Mouse (Mus musculus): ENCODE measurements around the gene Nqo2. TPM values are rescaled to one million over a fixed set of nuclear protein-coding genes. Genes with fewer than 3 reads are reported as not detected.

Nqo2 gene
- polyA plus RNA-seq, 1 experiment from 2014 or later, result 16.7 TPM

DNA sequence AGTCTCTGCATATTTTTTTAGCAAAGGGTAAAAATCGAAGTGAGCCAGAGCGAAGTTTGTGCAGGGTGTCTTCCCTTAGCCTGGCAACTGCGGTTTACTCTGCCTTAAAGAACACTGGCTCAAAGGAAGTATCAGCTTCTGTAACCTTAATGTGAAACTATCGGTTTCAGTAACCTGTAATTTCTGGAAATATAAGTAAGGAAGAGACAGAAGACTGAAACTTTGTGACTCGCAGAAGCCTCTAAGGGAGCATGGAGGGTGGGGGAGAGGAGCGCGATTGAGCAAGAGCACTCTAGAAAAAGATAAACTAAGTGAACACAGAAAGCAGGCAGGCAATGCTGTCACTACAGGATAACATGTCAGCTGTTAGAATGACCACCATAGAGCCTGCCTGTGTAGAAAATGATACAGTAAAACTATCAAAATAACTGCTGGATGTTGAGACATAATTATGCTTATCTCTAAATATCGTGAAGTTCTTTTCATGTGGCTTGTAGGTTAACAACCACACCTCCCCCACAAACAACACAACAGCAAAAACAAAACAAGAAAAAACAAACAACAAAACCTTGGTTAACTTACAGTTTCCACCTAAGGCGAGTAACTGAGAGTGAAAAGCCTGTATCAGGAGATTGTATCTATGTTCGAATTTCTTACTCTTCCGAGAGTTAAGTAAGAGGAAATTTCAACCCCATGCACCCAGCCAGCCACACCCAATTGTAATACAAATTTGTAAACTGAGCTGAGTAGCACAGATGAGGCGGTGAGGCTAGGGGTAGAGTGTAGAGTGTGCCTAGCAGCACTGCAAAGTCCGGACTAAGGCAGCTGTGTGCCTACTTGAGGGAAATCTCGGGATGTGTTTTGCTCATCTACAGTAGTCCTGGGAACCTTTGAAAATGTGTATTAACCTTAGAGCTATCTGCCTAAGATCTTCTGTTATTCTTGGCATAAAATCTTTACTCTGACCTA, 853 bp downstream of the Nqo2 start:
- no peaks in the 10 kb centered on the region for H3K36me3 ChIP-seq (ENCODE audit: control insufficient read depth, insufficient read depth, low read length)
- H3K9me3 ChIP-seq (ENCODE audit: control insufficient read depth, low read length), result no peaks in the 10 kb centered on the region
- H3K4me2 ChIP-seq (ENCODE audit: low read depth, low read length, severe bottlenecking), result peak overlapping the region; percentile 75
- H3K27ac ChIP-seq (ENCODE audit: low read depth, low read length), result no peak overlapping the region
- H3K4me1 ChIP-seq (replicated peaks; ENCODE audit: control insufficient read depth, insufficient read depth, low read length), result no peaks in the 10 kb centered on the region
- H3K27me3 ChIP-seq (ENCODE audit: control insufficient read depth, insufficient read depth, low read length), result no peaks in the 10 kb centered on the region
- peak overlapping the region; percentile 46 for H3K4me3 ChIP-seq (ENCODE audit: low read depth, low read length)
- no peak for DNase-seq (ENCODE audit: low spot score)
- H3K9ac ChIP-seq (ENCODE audit: low read length), result peak overlapping the region; percentile 68
- peak; percentile 31; the same call in 1 of the 2 replicates for ATAC-seq (replicated peaks; ENCODE audit: low FRiP score)
- WGBS, result 27% methylated on average over 14 of the region's 14 CpGs

DNA sequence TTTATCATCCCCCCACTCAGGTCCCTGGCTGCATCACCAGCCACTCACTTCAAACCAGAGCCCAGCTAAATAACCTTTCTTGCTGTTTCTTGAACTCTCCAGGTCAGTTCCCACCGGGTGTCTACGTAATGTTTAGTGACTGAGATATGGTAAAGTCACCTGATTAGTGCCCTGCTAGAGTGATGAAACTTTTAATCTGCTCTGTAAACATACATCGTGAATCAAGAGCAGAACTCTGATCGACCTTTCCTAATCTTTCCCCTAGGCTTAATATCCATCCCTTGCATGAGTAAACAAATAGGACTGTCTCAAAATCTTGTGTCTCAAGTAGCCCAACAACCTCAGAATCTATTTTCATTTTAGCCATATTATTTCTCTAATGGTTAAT, 1.5 kb downstream of the Nqo2 start:
- ATAC-seq (replicated peaks; ENCODE audit: low FRiP score) (no peak), DNase-seq (ENCODE audit: low spot score) (no peak)
- no peaks in the 10 kb centered on the region for H3K9me3 ChIP-seq (ENCODE audit: control insufficient read depth, low read length)
- H3K27me3 ChIP-seq (ENCODE audit: control insufficient read depth, insufficient read depth, low read length), result no peaks in the 10 kb centered on the region
- no peaks in the 10 kb centered on the region for H3K36me3 ChIP-seq (ENCODE audit: control insufficient read depth, insufficient read depth, low read length)
- no peak overlapping the region for H3K9ac ChIP-seq (ENCODE audit: low read length)
- no peak overlapping the region for H3K27ac ChIP-seq (ENCODE audit: low read depth, low read length)
- H3K4me3 ChIP-seq (ENCODE audit: low read depth, low read length), result no peak overlapping the region
- H3K4me2 ChIP-seq (ENCODE audit: low read depth, low read length, severe bottlenecking), result no peak overlapping the region
- WGBS, result 78% methylated on average over 4 of the region's 4 CpGs
- no peaks in the 10 kb centered on the region for H3K4me1 ChIP-seq (replicated peaks; ENCODE audit: control insufficient read depth, insufficient read depth, low read length)

DNA sequence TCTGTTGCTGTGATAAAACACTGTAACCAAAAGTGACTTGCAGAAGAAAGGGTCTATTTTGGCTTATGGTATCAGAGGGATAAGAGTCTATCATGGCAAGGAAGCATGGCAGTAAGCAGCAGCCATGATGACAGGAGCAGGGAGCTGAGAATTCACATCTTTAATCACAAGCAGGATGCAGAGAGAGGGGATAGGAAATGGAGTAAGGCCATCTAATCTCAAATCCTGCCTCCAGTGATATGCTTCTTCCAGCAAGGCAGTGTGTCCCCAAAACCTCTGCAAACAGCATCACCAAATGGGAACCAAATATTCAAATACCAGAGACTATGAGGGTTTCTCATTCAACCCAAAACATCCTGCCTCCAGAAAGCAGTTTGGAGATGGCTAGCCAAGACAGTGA, 2.1 kb downstream of the Nqo2 start:
- Histone ChIP-seq H3K36me3 (ENCODE audit: control insufficient read depth, insufficient read depth, low read length) (no peaks in the 10 kb centered on the region), H3K4me2 (ENCODE audit: low read depth, low read length, severe bottlenecking) (no peak overlapping the region), H3K27ac (ENCODE audit: low read depth, low read length) (no peak overlapping the region), H3K9me3 (ENCODE audit: control insufficient read depth, low read length) (no peaks in the 10 kb centered on the region), H3K4me3 (ENCODE audit: low read depth, low read length) (no peak overlapping the region), H3K4me1 (replicated peaks; ENCODE audit: control insufficient read depth, insufficient read depth, low read length) (no peaks in the 10 kb centered on the region), H3K9ac (ENCODE audit: low read length) (no peak overlapping the region), H3K27me3 (ENCODE audit: control insufficient read depth, insufficient read depth, low read length) (no peaks in the 10 kb centered on the region)
- ATAC-seq (replicated peaks; ENCODE audit: low FRiP score) (no peak), DNase-seq (ENCODE audit: low spot score) (no peak)

DNA sequence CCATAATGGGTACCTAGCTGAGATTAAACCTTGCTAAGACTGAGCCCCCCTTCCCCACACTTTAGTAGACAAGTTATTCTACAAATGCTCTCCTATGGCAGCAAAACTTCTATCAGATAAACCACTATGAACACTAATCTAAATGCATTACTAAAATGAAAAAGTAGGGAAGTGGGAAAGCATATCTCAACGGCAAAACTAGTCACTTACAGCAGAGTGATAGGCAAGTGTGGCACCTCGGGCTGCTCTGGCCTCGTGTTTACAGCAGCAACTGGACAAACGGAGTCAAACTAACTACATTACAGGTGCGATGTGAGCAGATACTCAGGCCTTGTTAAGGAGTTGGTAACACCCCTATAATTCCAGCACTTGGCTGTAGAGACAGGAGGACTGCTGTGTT, 25.1 kb downstream of the Nqo2 start:
- no peak for ATAC-seq (replicated peaks; ENCODE audit: low FRiP score)
- DNase-seq (ENCODE audit: low spot score), result no peak
- Histone ChIP-seq H3K27me3 (ENCODE audit: control insufficient read depth, insufficient read depth, low read length) (no peaks in the 10 kb centered on the region), H3K36me3 (ENCODE audit: control insufficient read depth, insufficient read depth, low read length) (no peaks in the 10 kb centered on the region), H3K9ac (ENCODE audit: low read length) (no peak overlapping the region), H3K4me2 (ENCODE audit: low read depth, low read length, severe bottlenecking) (no peak overlapping the region), H3K27ac (ENCODE audit: low read depth, low read length) (no peak overlapping the region), H3K4me3 (ENCODE audit: low read depth, low read length) (no peak overlapping the region), H3K9me3 (ENCODE audit: control insufficient read depth, low read length) (no peaks in the 10 kb centered on the region), H3K4me1 (replicated peaks; ENCODE audit: control insufficient read depth, insufficient read depth, low read length) (no peaks in the 10 kb centered on the region)
- WGBS, result 82% methylated on average over 5 of the region's 5 CpGs

DNA sequence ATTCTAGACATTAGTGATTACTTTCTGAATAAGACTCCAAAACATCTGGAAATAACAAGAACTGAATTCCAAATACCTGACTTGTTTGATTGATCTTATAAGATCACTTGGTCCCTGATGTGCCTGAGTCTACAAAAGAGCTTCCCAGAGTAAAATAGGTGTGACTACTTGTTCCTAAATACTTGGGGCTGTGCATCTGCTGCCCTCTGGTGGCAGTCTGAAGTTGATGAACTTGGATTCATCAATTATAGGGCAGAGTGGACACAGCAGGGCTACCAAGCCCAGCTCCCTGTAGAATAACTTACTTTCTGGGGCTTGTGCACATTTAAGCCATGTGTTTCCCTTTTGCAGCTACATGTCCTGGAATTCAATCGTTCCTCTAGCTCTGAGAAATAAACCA, 30.7 kb downstream of the Nqo2 start:
- peak; percentile 74 for DNase-seq (ENCODE audit: low spot score)
- H3K4me2 ChIP-seq (ENCODE audit: low read depth, low read length, severe bottlenecking), result no peak overlapping the region
- no peak overlapping the region for H3K9ac ChIP-seq (ENCODE audit: low read length)
- no peak overlapping the region for H3K4me3 ChIP-seq (ENCODE audit: low read depth, low read length)
- no peaks in the 10 kb centered on the region for H3K4me1 ChIP-seq (replicated peaks; ENCODE audit: control insufficient read depth, insufficient read depth, low read length)
- no peaks in the 10 kb centered on the region for H3K36me3 ChIP-seq (ENCODE audit: control insufficient read depth, insufficient read depth, low read length)
- ATAC-seq (replicated peaks; ENCODE audit: low FRiP score), result peak; percentile 53; the same call in 1 of the 2 replicates
- H3K27me3 ChIP-seq (ENCODE audit: control insufficient read depth, insufficient read depth, low read length), result no peaks in the 10 kb centered on the region
- no peak overlapping the region for H3K27ac ChIP-seq (ENCODE audit: low read depth, low read length)
- WGBS, result 18% methylated on average over 1 of the region's 1 CpGs
- no peaks in the 10 kb centered on the region for H3K9me3 ChIP-seq (ENCODE audit: control insufficient read depth, low read length)

DNA sequence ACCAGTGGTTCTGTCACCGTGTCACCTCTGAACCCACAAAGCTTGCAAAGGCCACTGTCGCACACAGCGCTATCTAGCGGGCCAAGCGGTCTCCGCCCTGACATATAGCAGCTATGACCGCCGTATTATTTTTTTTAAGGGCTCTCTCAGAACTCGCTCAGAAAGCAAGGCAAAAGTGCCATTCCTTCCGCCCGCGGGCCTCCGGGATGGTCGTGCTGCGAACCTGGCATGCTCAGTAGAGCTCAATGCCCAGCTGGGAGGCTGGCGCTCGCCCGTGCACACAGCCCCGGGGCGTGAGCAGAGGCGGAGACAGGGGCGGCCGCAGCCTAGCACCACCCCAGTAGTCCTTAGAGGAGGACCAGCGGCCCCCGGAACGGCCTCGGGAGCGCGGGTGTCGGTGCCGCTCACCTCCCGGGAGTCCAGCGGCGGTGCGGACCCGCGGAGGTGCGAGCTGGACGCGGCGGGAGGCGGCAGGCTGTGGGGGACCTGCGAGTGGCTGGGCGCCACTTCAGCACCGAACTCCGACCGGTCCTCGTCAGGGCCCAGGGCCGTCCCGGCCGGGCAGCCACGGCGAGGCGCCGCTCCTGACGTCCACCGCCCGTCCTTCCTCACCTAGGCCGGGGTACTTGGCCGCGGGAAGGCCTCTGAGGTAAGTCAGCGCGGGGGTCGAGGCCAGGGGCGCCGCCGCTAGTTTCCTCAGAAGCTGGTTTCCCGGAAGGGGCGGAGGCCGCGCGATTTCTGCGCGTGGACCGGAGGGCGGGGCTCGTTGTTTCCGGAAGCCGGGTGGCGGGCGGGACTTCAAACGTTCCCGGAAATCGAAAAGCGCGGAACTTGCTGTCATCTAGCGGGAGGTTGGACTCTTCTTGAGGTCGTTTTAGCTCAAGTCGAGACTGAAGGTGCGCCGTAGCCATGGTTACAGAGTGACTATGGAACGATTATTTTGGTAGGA, 37.8 kb downstream of the Nqo2 start, which contains the start of the genes Ripk1 and Serpinb6a:
Ripk1 (plus strand) TSS at position 306 of the 949 bp plus-strand sequence.
Serpinb6a (minus strand) TSS at position 737 of the 949 bp plus-strand sequence.
- peak; percentile 96 for ATAC-seq (replicated peaks; ENCODE audit: low FRiP score)
- peak; percentile 93 for DNase-seq (ENCODE audit: low spot score)
- no peaks in the 10 kb centered on the region for H3K9me3 ChIP-seq (ENCODE audit: control insufficient read depth, low read length)
- no peaks in the 10 kb centered on the region for H3K36me3 ChIP-seq (ENCODE audit: control insufficient read depth, insufficient read depth, low read length)
- no peaks in the 10 kb centered on the region; the same call in 1 of the 2 replicates for H3K4me1 ChIP-seq (replicated peaks; ENCODE audit: control insufficient read depth, insufficient read depth, low read length)
- H3K27ac ChIP-seq (ENCODE audit: low read depth, low read length), result peak within 1 kb of the TSS; percentile 62; the same call in 1 of the 2 replicates
- H3K4me3 ChIP-seq (ENCODE audit: low read depth, low read length), result peak within 1 kb of the TSS; percentile 92
- peak within 1 kb of the TSS; percentile 87 for H3K9ac ChIP-seq (ENCODE audit: low read length)
- peak within 1 kb of the TSS; percentile 86 for H3K4me2 ChIP-seq (ENCODE audit: low read depth, low read length, severe bottlenecking)
- H3K27me3 ChIP-seq (ENCODE audit: control insufficient read depth, insufficient read depth, low read length), result no peaks in the 10 kb centered on the region
- under 1% methylated on average over 89 of the region's 92 CpGs for WGBS

DNA sequence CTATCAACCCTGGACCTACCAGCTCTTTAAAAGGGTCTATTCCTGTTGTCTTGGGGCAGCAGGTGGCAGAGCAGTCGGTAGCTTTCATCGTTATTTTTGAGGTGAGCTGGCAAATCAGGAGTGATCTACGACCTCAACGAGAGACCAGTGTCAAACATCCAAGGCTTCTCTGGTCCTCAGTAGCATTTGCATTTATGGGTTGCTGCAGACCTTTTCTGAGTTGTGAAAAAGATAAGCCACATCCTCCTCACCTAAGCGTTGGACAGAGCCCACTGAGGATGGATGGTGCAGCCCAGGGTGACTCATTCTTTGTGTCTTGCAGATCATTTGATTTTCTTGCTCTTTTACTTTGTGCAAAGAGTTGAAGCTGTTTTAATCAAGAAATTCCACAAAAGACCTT, 38.6 kb downstream of the Nqo2 start:
- DNase-seq (ENCODE audit: low spot score) (no peak), ATAC-seq (replicated peaks; ENCODE audit: low FRiP score) (0 out of 2 replicates have a peak, but pooled peaks have one; percentile 18)
- H3K27ac ChIP-seq (ENCODE audit: low read depth, low read length), result no peak overlapping the region

DNA sequence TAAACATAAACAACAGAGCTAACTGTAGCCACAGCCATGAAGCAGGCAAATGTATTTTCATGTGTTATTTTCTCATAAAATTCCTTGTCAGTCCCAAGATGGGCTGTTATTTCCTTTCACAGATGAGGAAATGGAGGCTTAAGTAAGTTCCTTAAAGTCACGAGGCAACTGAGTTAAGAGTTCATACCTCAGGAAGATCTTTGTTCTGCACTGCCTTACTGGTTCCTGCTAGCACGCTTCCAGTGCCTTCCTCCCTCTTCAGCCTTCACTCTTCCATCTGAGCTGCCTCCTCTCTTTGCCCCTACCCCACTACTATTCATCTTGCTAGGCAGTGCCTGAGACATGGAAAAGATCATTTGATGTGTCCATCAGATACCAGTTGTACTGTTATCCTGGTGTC, 42.7 kb downstream of the Nqo2 start:
- Histone ChIP-seq H3K4me3 (ENCODE audit: low read depth, low read length) (no peak overlapping the region), H3K9ac (ENCODE audit: low read length) (no peak overlapping the region), H3K27me3 (ENCODE audit: control insufficient read depth, insufficient read depth, low read length) (no peaks in the 10 kb centered on the region), H3K36me3 (ENCODE audit: control insufficient read depth, insufficient read depth, low read length) (no peaks in the 10 kb centered on the region), H3K4me2 (ENCODE audit: low read depth, low read length, severe bottlenecking) (no peak overlapping the region), H3K4me1 (replicated peaks; ENCODE audit: control insufficient read depth, insufficient read depth, low read length) (no peaks in the 10 kb centered on the region; the same call in 1 of the 2 replicates), H3K9me3 (ENCODE audit: control insufficient read depth, low read length) (no peaks in the 10 kb centered on the region), H3K27ac (ENCODE audit: low read depth, low read length) (no peak overlapping the region)
- no peak for DNase-seq (ENCODE audit: low spot score)
- WGBS, result 75% methylated on average over 2 of the region's 2 CpGs
- ATAC-seq (replicated peaks; ENCODE audit: low FRiP score), result no peak

More for the DNA sequence above, 38.6 kb downstream of the Nqo2 start:
- Histone ChIP-seq H3K4me1 (replicated peaks; ENCODE audit: control insufficient read depth, insufficient read depth, low read length) (no peaks in the 10 kb centered on the region; the same call in 1 of the 2 replicates), H3K27me3 (ENCODE audit: control insufficient read depth, insufficient read depth, low read length) (no peaks in the 10 kb centered on the region), H3K4me2 (ENCODE audit: low read depth, low read length, severe bottlenecking) (peak overlapping the region; percentile 86), H3K4me3 (ENCODE audit: low read depth, low read length) (peak overlapping the region; percentile 92), H3K36me3 (ENCODE audit: control insufficient read depth, insufficient read depth, low read length) (no peaks in the 10 kb centered on the region), H3K9me3 (ENCODE audit: control insufficient read depth, low read length) (no peaks in the 10 kb centered on the region), H3K9ac (ENCODE audit: low read length) (peak overlapping the region; percentile 87)
- WGBS, result 13% methylated on average over 5 of the region's 5 CpGs
